Mouse (Mus musculus) kidney, embryonic 16.5 days (tissue): ENCODE measurements around the gene Gm20388. TPM values are rescaled to one million over a fixed set of nuclear protein-coding genes. Genes with fewer than 3 reads are reported as not detected.
A peak's percentile ranks its signal among the peaks of the same experiment; 100 is the strongest.

Experiments
- ATAC-seq: fragments of 200-750 bp; cut with Nextera tagmentation; 2 replicates; pipeline ENCODE4 v1.8.0; 2017; ENCODE audit warnings: moderate TSS enrichment; ENCODE audit not compliant: low FRiP score, low TSS enrichment
- H3K27ac ChIP-seq: fragments of 300-500 bp; sonication (generic); 2 replicates; pipeline ENCODE4 v1.5.1; 2014; ENCODE audit warnings: low read length
- H3K27me3 ChIP-seq: fragments of 300-500 bp; sonication (generic); 2 replicates; pipeline ENCODE4 v1.6.1; 2014; ENCODE audit warnings: low read length, control low read depth, mixed read lengths; ENCODE audit not compliant: insufficient read depth
- H3K36me3 ChIP-seq: fragments of 300-500 bp; sonication (generic); 2 replicates; pipeline ENCODE4 v1.6.1; 2014; ENCODE audit warnings: low read length, control low read depth, mixed read lengths; ENCODE audit not compliant: insufficient read depth
- H3K4me1 ChIP-seq: fragments of 300-500 bp; sonication (generic); 2 replicates; pipeline ENCODE4 v1.6.1; 2014; ENCODE audit warnings: low read length, control low read depth, mixed read lengths; ENCODE audit not compliant: insufficient read depth
- H3K4me2 ChIP-seq: fragments of 300-500 bp; sonication (generic); replicated peaks from 2 replicates; pipeline ENCODE4 v1.6.1; 2014; ENCODE audit warnings: low read depth, low read length
- H3K4me3 ChIP-seq: fragments of 300-500 bp; sonication (generic); 2 replicates; pipeline ENCODE4 v1.5.1; 2014; ENCODE audit warnings: mild to moderate bottlenecking, low read length
- H3K9ac ChIP-seq: fragments of 300-500 bp; sonication (generic); replicated peaks from 2 replicates; pipeline ENCODE4 v1.6.1; 2014; ENCODE audit warnings: low read length
- H3K9me3 ChIP-seq: fragments of 300-500 bp; sonication (generic); 2 replicates; pipeline ENCODE4 v1.6.1; 2016; ENCODE audit warnings: low read length, control low read depth
- WGBS: fragments of 180-500 bp; shearing (Covaris S2); extraction: QIAGEN DNeasy Blood & Tissue Kit; methylation state at CpG from one replicate; pipeline ENCODE4 v1.1.7; 2014; 5-methylcytosine and 5-hydroxymethylcytosine counted together
- polyA plus RNA-seq: library from polyadenylated mRNA; unstranded; fragments of >200 nt; fragmentation: Nextera tagmentation; extraction: Ambion mirVana; gene quantifications from 2 replicates; pipeline ENCODE4 v1.2.1, GENCODE M21; 2015

Gm20388 gene
- polyA plus RNA-seq, 1 experiment from 2014 or later = 7.7 TPM

- H3K9ac ChIP-seq = no peak overlapping the region
- H3K4me2 ChIP-seq = no peak overlapping the region; the same call in 1 of the 2 replicates
- no peak overlapping the region for H3K4me3 ChIP-seq
- no peaks in the 10 kb centered on the region for H3K9me3 ChIP-seq
- no peaks in the 10 kb centered on the region for H3K27me3 ChIP-seq
- peaks cover 35% of the 10 kb centered on the region for H3K4me1 ChIP-seq
- H3K27ac ChIP-seq = peak overlapping the region; percentile 85
- peak; percentile 85 for ATAC-seq
- peaks cover 29% of the 10 kb centered on the region; the same call in 1 of the 2 replicates for H3K36me3 ChIP-seq
- WGBS = 40% methylated on average over 7 of the region's 7 CpGs
Measured at GRCm38 (mm10) chr8:121619401-121619995, 1708.9 kb downstream of the Gm20388 start.

DNA sequence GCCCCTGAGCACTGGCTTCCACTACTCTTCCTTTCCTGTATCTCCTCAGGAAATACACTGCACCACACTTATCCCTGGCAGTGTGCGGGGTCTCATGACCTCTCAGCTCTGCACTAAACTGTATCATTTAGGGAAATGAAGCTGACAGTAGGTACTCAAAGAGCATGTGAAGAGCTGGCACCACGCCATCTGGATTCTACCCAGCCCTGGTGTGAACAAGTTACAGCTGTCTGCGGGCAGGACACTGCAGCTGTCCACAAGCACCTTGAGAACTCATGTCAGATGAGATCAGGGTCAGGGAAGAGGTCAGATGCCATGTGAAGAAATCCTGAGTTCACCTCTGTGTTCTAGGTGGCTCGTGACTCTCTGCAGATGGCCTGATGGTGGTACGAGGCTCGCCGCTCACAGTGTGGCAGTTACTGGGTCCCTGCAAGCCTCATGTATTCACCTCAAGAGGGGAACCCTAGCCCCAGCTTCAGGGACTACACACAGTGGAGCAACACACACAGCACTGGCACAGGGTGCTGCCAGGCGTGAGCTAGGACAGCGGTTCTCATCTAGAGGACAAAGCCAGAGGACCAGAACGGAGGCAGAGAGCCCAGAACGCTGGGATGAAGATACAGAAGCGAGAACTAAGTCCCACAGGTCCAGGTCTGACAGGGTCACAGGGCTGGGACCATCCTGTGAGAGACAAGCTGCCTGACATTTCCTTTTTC is 1710.3 kb downstream of the Gm20388 start:
- H3K36me3 ChIP-seq = peaks cover 18% of the 10 kb centered on the region; the same call in 1 of the 2 replicates
- peak overlapping the region; percentile 75; the same call in 1 of the 2 replicates for H3K27ac ChIP-seq
- H3K9me3 ChIP-seq = no peaks in the 10 kb centered on the region
- no peaks in the 10 kb centered on the region for H3K27me3 ChIP-seq
- no peak overlapping the region for H3K4me3 ChIP-seq
- peaks cover 35% of the 10 kb centered on the region for H3K4me1 ChIP-seq
- no peak overlapping the region for H3K9ac ChIP-seq
- no peak overlapping the region for H3K4me2 ChIP-seq
- 73% methylated on average over 12 of the region's 12 CpGs for WGBS
- 0 out of 2 replicates have a peak, but pooled peaks have one; percentile 2 for ATAC-seq

- no peak for ATAC-seq
- 60% methylated on average over 1 of the region's 1 CpGs for WGBS
- no peaks in the 10 kb centered on the region for H3K9me3 ChIP-seq
- H3K27me3 ChIP-seq = no peaks in the 10 kb centered on the region
- peaks cover 35% of the 10 kb centered on the region for H3K4me1 ChIP-seq
- no peak overlapping the region for H3K9ac ChIP-seq
- H3K4me2 ChIP-seq = no peak overlapping the region
- H3K4me3 ChIP-seq = no peak overlapping the region
- H3K27ac ChIP-seq = no peak overlapping the region
- peaks cover 14% of the 10 kb centered on the region; the same call in 1 of the 2 replicates for H3K36me3 ChIP-seq
Measured at GRCm38 (mm10) chr8:121621879-121622278, 1711.2 kb downstream of the Gm20388 start.

DNA sequence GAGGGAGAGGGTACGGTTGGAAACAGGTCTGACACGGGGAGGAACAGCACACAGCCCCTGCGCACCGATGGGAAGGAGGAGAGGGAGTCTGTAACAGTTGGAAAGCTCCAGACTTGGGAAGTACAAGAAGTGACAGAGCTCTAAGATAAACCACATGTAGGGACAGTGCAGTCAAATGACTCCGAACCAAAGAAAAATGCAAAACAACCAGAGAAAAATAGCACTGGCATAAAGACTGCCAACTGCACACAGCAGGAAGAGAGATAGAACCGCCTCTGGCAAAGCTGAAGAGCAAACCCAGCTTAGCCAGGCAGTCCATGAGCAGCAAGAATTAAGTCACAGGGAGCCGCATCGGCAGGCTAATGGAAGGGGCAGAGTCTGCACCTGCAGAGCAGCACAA is 1712.4 kb downstream of the Gm20388 start:
- peaks cover 33% of the 10 kb centered on the region for H3K4me1 ChIP-seq
- no peak overlapping the region for H3K27ac ChIP-seq
- H3K27me3 ChIP-seq = no peaks in the 10 kb centered on the region
- 90% methylated on average over 8 of the region's 8 CpGs for WGBS
- H3K4me2 ChIP-seq = no peak overlapping the region
- H3K9ac ChIP-seq = no peak overlapping the region
- no peak overlapping the region for H3K4me3 ChIP-seq
- H3K9me3 ChIP-seq = no peaks in the 10 kb centered on the region
- peaks cover 13% of the 10 kb centered on the region for H3K36me3 ChIP-seq
- no peak for ATAC-seq

DNA sequence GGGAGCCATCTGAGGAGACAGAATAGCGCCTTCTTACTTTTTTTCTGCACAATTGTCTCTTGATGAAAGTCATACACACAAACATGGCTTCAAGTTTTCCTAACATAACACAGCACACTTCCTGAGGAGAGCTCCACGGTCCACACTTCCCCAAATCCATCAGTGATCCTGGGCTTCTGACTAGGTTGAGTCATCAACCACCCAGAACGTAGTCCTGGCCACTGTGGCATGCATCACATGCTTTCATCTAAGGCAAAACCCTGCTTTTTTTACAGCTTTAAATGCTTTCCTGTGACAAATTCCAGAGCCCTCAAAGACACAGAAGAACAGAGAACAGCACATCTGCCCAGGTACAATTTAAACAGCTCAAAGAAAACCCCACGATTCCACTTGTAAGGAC is 1718.0 kb downstream of the Gm20388 start:
- Histone ChIP-seq H3K4me1 (peaks cover 20% of the 10 kb centered on the region), H3K4me2 (no peak overlapping the region), H3K9ac (no peak overlapping the region), H3K9me3 (no peaks in the 10 kb centered on the region), H3K36me3 (peaks cover 14% of the 10 kb centered on the region), H3K27me3 (no peaks in the 10 kb centered on the region), H3K27ac (no peak overlapping the region), H3K4me3 (no peak overlapping the region)
- no peak for ATAC-seq
- WGBS = 92% methylated on average over 4 of the region's 4 CpGs

DNA sequence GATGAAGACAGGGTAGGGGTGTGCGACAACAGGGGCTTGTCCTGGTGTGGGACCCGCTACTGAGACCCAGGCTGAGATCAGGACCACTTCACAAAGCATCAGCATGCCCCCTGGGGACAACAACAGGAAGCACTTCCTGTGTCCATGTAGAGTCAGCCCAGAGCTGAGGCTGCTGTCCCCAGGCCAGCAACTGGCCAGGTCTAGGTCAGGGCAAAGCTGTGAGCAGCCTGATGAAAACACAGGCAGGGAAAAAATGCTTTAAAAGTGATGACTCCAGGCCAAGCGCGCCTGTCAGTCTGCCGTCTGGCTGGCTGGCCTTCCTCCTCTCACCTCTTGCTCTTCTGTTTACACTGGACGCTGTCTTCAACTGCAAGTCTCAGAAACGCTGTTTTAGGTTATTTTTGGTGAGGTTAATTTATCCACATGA is 1721.0 kb downstream of the Gm20388 start:
- H3K27ac ChIP-seq = peak overlapping the region; percentile 70
- peak; percentile 69 for ATAC-seq
- H3K9me3 ChIP-seq = no peaks in the 10 kb centered on the region
- peaks cover 14% of the 10 kb centered on the region for H3K36me3 ChIP-seq
- H3K4me1 ChIP-seq = peaks cover 34% of the 10 kb centered on the region
- H3K4me3 ChIP-seq = no peak overlapping the region
- 27% methylated on average over 7 of the region's 7 CpGs for WGBS
- H3K9ac ChIP-seq = no peak overlapping the region
- no peak overlapping the region for H3K4me2 ChIP-seq
- no peaks in the 10 kb centered on the region for H3K27me3 ChIP-seq

- H3K9ac ChIP-seq = no peak overlapping the region
- H3K4me2 ChIP-seq = no peak overlapping the region
- H3K27ac ChIP-seq = peak overlapping the region; percentile 70; the same call in 1 of the 2 replicates
- 77% methylated on average over 5 of the region's 5 CpGs for WGBS
- peaks cover 13% of the 10 kb centered on the region for H3K36me3 ChIP-seq
- H3K4me3 ChIP-seq = no peak overlapping the region
- peaks cover 35% of the 10 kb centered on the region for H3K4me1 ChIP-seq
- H3K9me3 ChIP-seq = no peaks in the 10 kb centered on the region
- no peak for ATAC-seq
- no peaks in the 10 kb centered on the region for H3K27me3 ChIP-seq
Measured at GRCm38 (mm10) chr8:121632401-121632800, 1721.8 kb downstream of the Gm20388 start.

- ATAC-seq = no peak
- no peaks in the 10 kb centered on the region for H3K27me3 ChIP-seq
- 38% methylated on average over 6 of the region's 6 CpGs for WGBS
- H3K36me3 ChIP-seq = no peaks in the 10 kb centered on the region
- 0 out of 2 replicates have a peak overlapping the region, but pooled peaks have one; percentile 11 for H3K27ac ChIP-seq
- H3K9me3 ChIP-seq = no peaks in the 10 kb centered on the region
- H3K9ac ChIP-seq = no peak overlapping the region
- H3K4me2 ChIP-seq = no peak overlapping the region
- H3K4me1 ChIP-seq = peaks cover 41% of the 10 kb centered on the region
- no peak overlapping the region for H3K4me3 ChIP-seq
Measured at GRCm38 (mm10) chr8:121635534-121635933, 1724.9 kb downstream of the Gm20388 start.

GRCm38 (mm10) chr8:121636180-121636579 is 1725.5 kb downstream of the Gm20388 start:
- ATAC-seq = no peak
- Histone ChIP-seq H3K27me3 (no peaks in the 10 kb centered on the region), H3K4me2 (no peak overlapping the region), H3K4me1 (peaks cover 41% of the 10 kb centered on the region), H3K9ac (no peak overlapping the region), H3K9me3 (no peaks in the 10 kb centered on the region), H3K4me3 (no peak overlapping the region), H3K36me3 (no peaks in the 10 kb centered on the region), H3K27ac (peak overlapping the region; percentile 11; the same call in 1 of the 2 replicates)
- WGBS = 80% methylated on average over 8 of the region's 8 CpGs

DNA sequence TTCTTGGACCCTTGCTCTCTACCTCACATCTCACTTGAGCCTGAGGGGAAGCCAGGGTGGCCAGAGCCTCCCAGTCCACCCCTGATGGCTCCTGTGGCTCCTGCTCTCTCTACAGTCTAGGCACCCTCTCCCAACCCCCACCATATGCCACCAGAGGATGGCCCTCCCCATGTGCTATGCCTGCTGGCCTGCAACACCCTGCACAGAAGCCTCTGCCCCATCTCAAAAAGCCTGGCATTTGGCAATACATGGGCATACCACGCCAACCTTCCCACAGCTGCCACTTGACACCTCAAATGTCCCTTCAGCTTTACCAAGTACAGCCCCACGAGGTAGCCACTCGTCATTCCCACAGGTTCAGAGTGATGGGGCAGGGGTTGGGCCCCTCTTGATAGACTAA is 1732.2 kb downstream of the Gm20388 start:
- no peak overlapping the region for H3K27ac ChIP-seq
- H3K36me3 ChIP-seq = no peaks in the 10 kb centered on the region
- ATAC-seq = no peak
- peaks cover 44% of the 10 kb centered on the region for H3K4me1 ChIP-seq
- H3K4me3 ChIP-seq = no peak overlapping the region
- H3K9me3 ChIP-seq = no peaks in the 10 kb centered on the region
- H3K27me3 ChIP-seq = no peaks in the 10 kb centered on the region
- 70% methylated on average over 3 of the region's 3 CpGs for WGBS
- no peak overlapping the region for H3K4me2 ChIP-seq
- H3K9ac ChIP-seq = no peak overlapping the region
